In the genomic region with DNA sequence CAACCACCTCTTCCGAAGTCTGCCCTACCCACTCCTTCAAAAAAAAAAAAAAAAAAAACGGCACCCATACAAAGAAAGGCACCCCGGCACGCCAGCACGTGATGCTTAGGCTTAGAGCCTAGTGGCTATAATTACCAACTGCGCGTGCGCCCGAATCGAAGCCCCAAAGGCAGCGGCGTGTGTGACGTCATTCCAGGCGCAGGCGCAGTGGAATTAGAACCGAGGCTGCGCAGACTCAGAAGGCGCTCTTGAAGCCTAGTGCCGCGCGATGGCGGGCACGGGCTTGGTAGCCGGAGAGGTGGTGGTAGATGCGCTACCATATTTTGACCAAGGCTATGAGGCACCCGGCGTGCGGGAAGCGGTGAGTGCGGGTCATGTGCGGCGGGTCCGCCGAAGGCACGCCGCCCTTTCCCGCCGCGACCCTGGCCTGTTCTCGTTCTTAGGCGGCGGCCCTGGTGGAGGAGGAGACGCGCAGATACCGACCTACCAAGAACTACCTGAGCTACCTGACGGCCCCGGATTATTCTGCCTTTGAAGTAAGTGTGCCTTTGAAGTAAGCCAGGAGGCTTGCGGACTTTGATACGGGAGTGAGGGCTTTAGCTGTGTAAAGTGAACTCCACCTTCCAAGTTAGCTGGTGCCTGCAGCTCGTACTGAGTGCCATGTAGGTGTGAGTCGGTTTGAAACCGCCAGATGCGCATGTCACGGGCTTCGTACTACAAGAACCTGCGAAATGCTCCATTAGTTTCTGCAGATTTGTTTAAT, we compare ENCODE assay signal across 8 mouse cellular contexts. TPM values are rescaled to one million over a fixed set of nuclear protein-coding genes. Genes with fewer than 3 reads are reported as not detected.
A peak's percentile ranks its signal among the peaks of the same experiment; 100 is the strongest.
DNase-seq lines count a peak whose midpoint lies in the region; ATAC-seq and TF ChIP-seq lines count a peak whose summit lies in the region.

A gene (plus strand): TSS at position 151 of the 763 bp plus-strand sequence.

- WGBS in embryonic facial prominence, embryonic 13.5 days = under 1% methylated on average over 56 of the region's 56 CpGs
- WGBS in heart, adult 2 months = under 1% methylated on average over 56 of the region's 56 CpGs
- under 1% methylated on average over 56 of the region's 56 CpGs for WGBS in limb, embryonic 13.5 days
- WGBS in midbrain, embryonic 16.5 days = under 1% methylated on average over 56 of the region's 56 CpGs

- peak; percentile 92 for ATAC-seq in embryonic facial prominence, embryonic 13.5 days (ENCODE audit: insufficient number of reproducible peaks, insufficient read depth, low FRiP score, low TSS enrichment, low read depth)
- peak; percentile 95 for ATAC-seq in limb, embryonic 13.5 days (ENCODE audit: low FRiP score, low read depth)
- ATAC-seq in midbrain, embryonic 16.5 days = peak; percentile 97

- peaks cover 9% of the 10 kb centered on the region for H3K4me1 ChIP-seq in embryonic facial prominence, embryonic 13.5 days
- peaks cover 4% of the 10 kb centered on the region for H3K4me1 ChIP-seq in heart, adult 2 months (ENCODE audit: control insufficient read depth, insufficient read depth, low read length)
- peaks cover 17% of the 10 kb centered on the region for H3K4me1 ChIP-seq in limb, embryonic 13.5 days
- H3K4me1 ChIP-seq in midbrain, embryonic 16.5 days (ENCODE audit: control insufficient read depth, insufficient read depth, low read length) = peaks cover 15% of the 10 kb centered on the region

- intact Hi-C loops in heart, adult 2 months (cut with DNase I) = loop anchor here (2.0 to 5.0 kb wide), 6 partner anchors 106 to 454 kb away; a partner anchor contains a TSS

- H3K4me3 ChIP-seq in embryonic facial prominence, embryonic 13.5 days = peak within 1 kb of the TSS; percentile 76
- H3K4me3 ChIP-seq in heart, adult 2 months = peak within 1 kb of the TSS; percentile 89
- H3K4me3 ChIP-seq in limb, embryonic 13.5 days = peak within 1 kb of the TSS; percentile 83
- H3K4me3 ChIP-seq in midbrain, embryonic 16.5 days (ENCODE audit: low read depth, low read length) = peak within 1 kb of the TSS; percentile 86

- H3K27me3 ChIP-seq in embryonic facial prominence, embryonic 13.5 days = no peaks in the 10 kb centered on the region
- H3K27me3 ChIP-seq in heart, adult 2 months (ENCODE audit: control insufficient read depth, insufficient read depth, low read length) = no peaks in the 10 kb centered on the region
- no peaks in the 10 kb centered on the region for H3K27me3 ChIP-seq in limb, embryonic 13.5 days
- no peaks in the 10 kb centered on the region for H3K27me3 ChIP-seq in midbrain, embryonic 16.5 days (ENCODE audit: control insufficient read depth, insufficient read depth, low read depth, low read length)

- peak within 1 kb of the TSS; percentile 81 for H3K4me2 ChIP-seq in embryonic facial prominence, embryonic 13.5 days
- H3K4me2 ChIP-seq in limb, embryonic 13.5 days (replicated peaks) = peak within 1 kb of the TSS; percentile 86
- H3K4me2 ChIP-seq in midbrain, embryonic 16.5 days (ENCODE audit: low read length) = peak within 1 kb of the TSS; percentile 96

- H3K9me3 ChIP-seq in embryonic facial prominence, embryonic 13.5 days = no peaks in the 10 kb centered on the region
- no peaks in the 10 kb centered on the region for H3K9me3 ChIP-seq in limb, embryonic 13.5 days
- H3K9me3 ChIP-seq in midbrain, embryonic 16.5 days (replicated peaks; ENCODE audit: control insufficient read depth, low read length, poor library complexity, severe bottlenecking) = no peaks in the 10 kb centered on the region

- peaks cover 3% of the 10 kb centered on the region; the same call in 1 of the 2 replicates for H3K79me2 ChIP-seq in heart, adult 2 months (replicated peaks; ENCODE audit: control insufficient read depth, insufficient read depth, low read length)

- H3K36me3 ChIP-seq in embryonic facial prominence, embryonic 13.5 days = peaks cover 45% of the 10 kb centered on the region
- H3K36me3 ChIP-seq in heart, adult 2 months (ENCODE audit: control insufficient read depth, insufficient read depth, low read length) = peaks cover 10% of the 10 kb centered on the region
- peaks cover 39% of the 10 kb centered on the region for H3K36me3 ChIP-seq in limb, embryonic 13.5 days
- H3K36me3 ChIP-seq in midbrain, embryonic 16.5 days (ENCODE audit: control insufficient read depth, insufficient read depth, low read length) = peaks cover 13% of the 10 kb centered on the region

- peak within 1 kb of the TSS; percentile 84 for H3K9ac ChIP-seq in embryonic facial prominence, embryonic 13.5 days
- H3K9ac ChIP-seq in heart, adult 2 months (ENCODE audit: low read depth, low read length) = peak within 1 kb of the TSS; percentile 98
- peak within 1 kb of the TSS; percentile 90 for H3K9ac ChIP-seq in limb, embryonic 13.5 days
- peak within 1 kb of the TSS; percentile 79 for H3K9ac ChIP-seq in midbrain, embryonic 16.5 days (ENCODE audit: low read depth, low read length)

- 0 out of 2 replicates have a peak, but pooled peaks have one; percentile 19 for TF ChIP-seq EP300 in heart, adult 2 months (IDR thresholded peaks at IDR 0.05; ENCODE audit: insufficient read depth, low read depth, low read length)

- TF ChIP-seq CTCF in heart, adult 2 months (IDR thresholded peaks at IDR 0.05) = peak; percentile 45

- TF ChIP-seq POLR2A in heart, adult 2 months (IDR thresholded peaks at IDR 0.05; ENCODE audit: insufficient read depth, low read depth, low read length) = peak; percentile 95

- H3K27ac ChIP-seq in embryonic facial prominence, embryonic 13.5 days = peak within 1 kb of the TSS; percentile 76
- H3K27ac ChIP-seq in heart, adult 2 months = peak within 1 kb of the TSS; percentile 86
- peak within 1 kb of the TSS; percentile 58; the same call in 1 of the 2 replicates for H3K27ac ChIP-seq in limb, embryonic 13.5 days
- H3K27ac ChIP-seq in midbrain, embryonic 16.5 days (ENCODE audit: low read length) = peak within 1 kb of the TSS; percentile 84

- peak; percentile 91 for DNase-seq in 3134 (ENCODE audit: extremely low read depth, insufficient read length, low spot score)
- DNase-seq in adrenal gland, postnatal 36 days = peak; percentile 98 to 99
- DNase-seq in heart, adult 2 months = peak; percentile 98 to 99
- DNase-seq in kidney, adult 8-10 months = peak; percentile 97 to 98
- DNase-seq in spleen, postnatal 10 days (ENCODE audit: low spot score in 2 of 2) = peak; percentile 97 to 100

RNA-seq across cellular contexts. Expression of the gene that starts here (rescaled TPM):
- 10 to 100 TPM; 55.9 to 56.4 TPM for total RNA-seq in adrenal gland, postnatal 36 days (2021)
- polyA plus RNA-seq in embryonic facial prominence, embryonic 13.5 days (2015; fragmentation: Nextera tagmentation; extraction: Ambion mirVana) = 231 and 257 TPM in 2 replicates
- 10 to 100 TPM; 47.8 to 51.1 TPM for total RNA-seq in heart, adult 2 months (2021)
- polyA plus RNA-seq in heart, adult 2 months (2012; rRNA removed) = 20.4 and 35.6 TPM in 2 replicates
- 230 and 237 TPM in 2 replicates for polyA plus RNA-seq in limb, embryonic 13.5 days (2015; fragmentation: Nextera tagmentation; extraction: Ambion mirVana)
- polyA plus RNA-seq in midbrain, embryonic 16.5 days (2015; fragmentation: Nextera tagmentation; extraction: Ambion mirVana) = 243 and 253 TPM in 2 replicates

Comparison
In these comparisons a context has a peak if more than half of its experiments do, and no peak if none do; other contexts are left out.
1. Peak in every context shown above with its lines: DNase-seq, ATAC-seq, H3K4me3 ChIP-seq and H3K27ac ChIP-seq.